Mouse (Mus musculus): ENCODE data around the gene Plk1. TPM values are rescaled to one million over a fixed set of nuclear protein-coding genes. Genes with fewer than 3 reads are reported as not detected.

Plk1 gene
- 1 to 10 TPM; 1.4 to 2.0 (median 1.7) TPM for total RNA-seq (2022)

DNA sequence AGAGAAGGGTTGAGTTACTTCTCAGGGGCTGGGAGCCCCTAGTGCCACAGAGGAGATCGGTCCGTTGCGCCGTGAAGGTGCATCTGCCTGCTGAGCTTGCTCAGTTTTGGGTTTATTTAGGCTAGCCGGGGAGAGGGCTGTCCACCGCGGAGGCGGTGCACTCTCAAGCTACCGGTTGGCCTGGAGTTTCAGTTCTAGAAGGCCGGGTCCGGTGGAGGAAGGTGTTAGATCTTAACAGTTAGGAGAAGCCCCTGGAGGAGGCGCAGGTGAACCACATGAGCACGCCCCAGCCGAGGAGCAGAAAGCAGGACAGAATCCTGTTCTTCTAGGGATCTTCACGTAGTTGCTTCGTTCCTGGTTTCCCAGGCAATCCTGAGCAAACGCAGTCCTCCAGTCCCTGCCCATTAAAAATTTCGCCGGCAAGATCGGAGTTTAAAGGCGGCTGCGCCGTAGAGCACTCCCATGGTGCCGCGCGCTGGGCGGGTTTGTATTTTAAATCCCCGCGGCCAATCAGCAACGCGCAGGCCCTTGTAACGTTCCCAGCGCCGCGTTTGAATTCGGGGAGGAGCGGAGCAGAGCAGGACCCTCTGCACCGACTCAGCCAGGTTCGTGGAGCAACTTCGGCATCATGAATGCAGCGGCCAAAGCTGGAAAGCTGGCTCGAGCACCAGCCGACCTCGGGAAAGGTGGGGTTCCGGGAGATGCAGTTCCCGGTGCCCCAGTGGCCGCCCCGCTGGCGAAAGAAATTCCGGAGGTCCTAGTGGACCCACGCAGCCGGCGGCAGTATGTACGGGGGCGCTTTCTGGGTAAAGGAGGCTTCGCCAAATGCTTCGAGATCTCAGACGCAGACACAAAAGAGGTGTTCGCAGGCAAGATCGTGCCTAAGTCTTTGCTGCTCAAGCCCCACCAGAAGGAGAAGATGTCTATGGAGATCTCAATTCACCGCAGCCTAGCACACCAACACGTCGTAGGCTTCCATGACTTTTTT is at the start of gene Plk1:
TSS of gene Plk1 (plus strand) at position 525 of the 988 bp plus-strand sequence.
- peak; percentile 55 to 60 for DNase-seq (ENCODE audit: low spot score in 2 of 2)

DNA sequence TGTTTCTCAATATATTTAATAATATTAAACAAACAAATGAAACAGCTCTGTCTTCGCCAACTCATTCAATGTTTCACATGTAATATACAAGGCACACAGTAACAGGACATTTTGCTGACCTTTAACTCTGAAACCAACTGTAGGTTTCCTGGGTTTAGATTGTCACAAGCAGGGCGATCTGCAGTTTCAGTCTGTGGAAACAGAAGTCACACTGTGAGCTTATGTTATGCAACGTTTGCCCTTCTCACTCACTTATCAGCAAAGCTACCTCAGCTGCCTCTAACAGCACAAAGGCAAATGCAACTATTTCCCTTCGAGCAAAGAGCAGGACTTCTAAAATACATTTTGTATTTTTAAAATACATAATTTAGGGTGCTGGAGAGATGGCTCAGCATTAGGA is 35.7 kb upstream of the Plk1 start:
- DNase-seq (ENCODE audit: low spot score in 2 of 2), result no peak

DNA sequence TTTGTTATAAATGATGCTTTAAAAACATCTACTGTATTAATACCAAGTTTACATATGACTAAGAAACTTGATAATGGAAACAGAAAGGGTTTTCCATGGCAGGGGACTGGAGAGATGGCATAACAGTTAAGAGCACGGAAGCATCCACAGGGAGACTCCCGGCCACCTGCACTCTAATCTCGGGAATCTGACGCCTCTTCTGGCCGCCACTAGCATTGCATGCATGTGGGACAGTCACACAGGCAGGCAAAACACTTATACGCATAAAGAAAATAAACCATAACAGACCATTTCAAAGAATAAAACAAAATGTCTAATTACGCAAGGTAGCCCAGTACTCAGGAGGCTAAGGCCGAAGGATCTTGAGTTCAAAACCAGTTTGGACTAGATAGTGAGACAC is 33.6 kb upstream of the Plk1 start:
- DNase-seq (ENCODE audit: low spot score in 2 of 2), result no peak

- DNase-seq (ENCODE audit: low spot score in 2 of 2), result no peak
Measured at GRCm38 (mm10) chr7:122126946-122127345, 32.3 kb upstream of the Plk1 start.

DNA sequence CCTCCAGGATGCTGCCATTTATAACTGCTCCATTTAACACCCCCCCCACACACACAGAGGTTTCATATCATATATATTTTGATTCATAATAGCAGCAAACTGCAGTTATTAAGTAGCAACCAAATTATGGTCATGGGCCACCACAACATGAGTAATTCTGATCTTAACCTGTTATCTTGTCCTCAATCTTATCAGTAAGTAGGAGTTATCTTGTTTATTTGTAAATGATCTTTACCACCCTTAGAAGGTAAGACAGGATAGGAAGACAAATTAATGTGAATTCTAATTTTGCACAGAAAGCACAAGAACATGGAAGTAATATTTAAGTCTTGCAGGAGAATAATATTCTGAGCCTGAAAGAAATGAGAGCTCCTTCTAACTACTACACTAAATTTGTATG is 27.4 kb upstream of the Plk1 start:
- DNase-seq (ENCODE audit: low spot score in 2 of 2), result no peak

DNA sequence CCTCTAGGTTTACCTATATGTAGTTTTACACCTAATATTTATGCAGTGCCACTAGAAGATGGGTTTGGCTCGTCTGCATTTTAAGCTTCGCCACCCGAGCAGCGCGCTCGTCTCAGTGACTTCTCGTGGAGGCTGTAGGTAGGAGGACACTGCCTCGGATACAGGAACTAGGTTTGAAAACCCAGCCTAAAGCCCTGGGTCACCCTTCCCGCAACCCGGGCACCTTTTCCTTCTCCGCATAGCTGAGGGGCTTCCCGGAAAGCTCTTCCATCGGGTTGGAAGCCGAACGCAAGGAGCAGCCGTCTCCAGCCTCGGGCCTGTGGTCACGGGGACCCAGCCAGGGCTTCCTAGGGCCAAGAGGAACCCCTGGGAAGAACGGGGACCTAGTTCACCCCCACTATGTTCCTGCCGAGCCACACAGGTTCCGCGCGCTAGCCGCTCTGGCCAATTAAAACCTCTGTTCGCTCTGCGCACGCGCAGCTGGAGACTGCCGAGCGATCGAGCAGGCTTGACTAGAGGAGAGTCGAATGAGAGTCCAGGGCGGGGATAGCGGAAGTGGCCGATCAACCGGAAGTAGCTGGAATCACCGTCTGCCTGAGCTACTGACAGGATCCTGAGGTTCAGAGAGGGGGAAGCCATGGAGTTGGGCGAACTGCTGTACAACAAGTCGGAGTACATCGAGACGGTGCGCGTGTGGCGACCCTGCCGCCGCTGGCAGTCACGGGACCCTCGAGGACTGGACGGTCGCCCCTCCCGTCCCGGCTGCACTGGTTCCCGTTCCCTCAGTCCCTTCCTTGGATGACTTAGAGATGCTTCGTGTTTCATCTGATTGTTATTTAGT is 26.5 kb upstream of the Plk1 start, which contains the start of the genes Palb2 and Dctn5:
TSS of gene Palb2 (minus strand) at position 489 of the 841 bp plus-strand sequence.
TSS of gene Dctn5 (plus strand) at position 545 of the 841 bp plus-strand sequence.
- peak; percentile 95 to 98 for DNase-seq (ENCODE audit: low spot score in 2 of 2)

- no peak for DNase-seq (ENCODE audit: low spot score in 2 of 2)
Measured at GRCm38 (mm10) chr7:122133338-122133625, 26.0 kb upstream of the Plk1 start.

GRCm38 (mm10) chr7:122135070-122135469 is 24.2 kb upstream of the Plk1 start:
- DNase-seq (ENCODE audit: low spot score in 2 of 2), result no peak

DNA sequence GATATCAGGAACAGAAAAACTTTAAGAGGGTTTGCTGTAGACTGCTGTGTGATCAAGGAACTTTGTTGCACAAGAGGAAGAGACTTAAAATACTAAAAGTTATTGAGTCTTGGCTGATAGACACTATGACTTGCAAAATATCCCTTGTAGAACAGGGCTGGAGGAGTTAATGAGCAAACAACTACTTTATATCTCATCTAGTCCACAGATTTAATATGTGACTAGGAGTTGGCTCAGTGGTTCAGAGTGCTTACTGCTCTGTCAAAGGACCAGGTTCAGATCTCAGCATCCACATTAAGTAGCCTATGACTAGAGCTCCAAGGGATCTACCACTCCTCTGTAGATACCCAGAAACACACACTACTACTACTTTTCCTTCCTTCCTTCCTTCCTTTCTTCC is 22.2 kb upstream of the Plk1 start:
- DNase-seq (ENCODE audit: low spot score in 2 of 2), result no peak

DNA sequence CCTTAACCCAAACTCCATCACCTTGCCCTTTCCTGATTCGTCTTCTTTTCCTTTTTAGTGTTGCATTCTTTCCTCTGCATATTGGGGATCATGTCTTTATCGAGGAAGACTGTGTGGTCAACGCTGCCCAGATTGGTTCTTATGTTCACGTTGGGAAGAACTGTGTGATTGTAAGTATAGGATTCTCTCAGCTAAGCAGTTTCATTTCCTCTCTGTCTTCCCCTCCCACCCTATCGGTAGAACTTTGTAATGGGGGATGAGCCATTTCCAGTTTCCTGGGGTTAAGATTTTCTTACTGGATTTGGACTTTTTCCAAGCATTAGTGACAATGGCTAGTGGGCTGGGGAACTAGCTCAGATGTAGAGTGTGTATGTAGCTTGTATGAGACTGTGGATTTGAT is 21.0 kb upstream of the Plk1 start:
- DNase-seq (ENCODE audit: low spot score in 2 of 2), result no peak

DNA sequence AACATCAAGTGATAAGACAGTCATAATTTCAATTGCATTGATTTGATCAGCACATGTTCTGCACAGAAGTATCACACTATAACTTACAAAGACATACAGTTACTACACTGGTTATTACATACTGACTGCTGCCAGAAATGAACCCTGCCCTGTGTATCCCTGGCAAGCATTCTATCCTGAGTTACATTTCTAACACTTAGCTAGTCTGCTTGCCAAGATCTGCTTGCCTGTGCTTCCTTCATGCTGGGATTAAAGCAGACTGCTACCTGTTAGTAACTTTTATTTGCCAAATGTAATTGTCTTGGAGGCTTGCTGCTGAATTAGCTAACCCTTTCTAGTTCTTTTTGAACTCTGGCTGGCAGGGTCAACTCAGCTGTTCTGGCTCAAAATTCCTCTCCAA is 18.2 kb upstream of the Plk1 start:
- DNase-seq (ENCODE audit: low spot score in 2 of 2), result no peak

- DNase-seq (ENCODE audit: low spot score in 2 of 2), result no peak
Measured at GRCm38 (mm10) chr7:122152473-122152872, 6.8 kb upstream of the Plk1 start.

DNA sequence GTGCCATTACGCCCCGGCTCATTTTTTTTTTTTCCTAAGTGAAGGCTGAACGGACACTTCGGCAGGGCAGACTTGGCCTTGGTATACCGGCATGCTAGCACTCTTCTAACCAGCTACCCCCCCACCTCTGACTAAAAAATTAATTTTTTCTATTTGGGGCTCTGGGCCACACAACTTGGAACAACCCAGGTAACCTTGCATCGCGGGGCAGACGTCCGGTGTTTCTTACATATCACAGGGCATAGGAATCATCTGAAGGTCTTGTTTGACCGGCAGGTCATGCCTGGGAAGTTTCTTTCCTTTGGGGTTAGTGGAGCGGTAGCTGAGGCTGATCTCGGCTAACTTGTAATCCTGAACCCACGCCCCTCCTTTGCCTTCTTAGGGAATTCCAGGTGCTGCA is 751 bp upstream of the Plk1 start:
- no peak for DNase-seq (ENCODE audit: low spot score in 2 of 2)

GRCm38 (mm10) chr7:122160037-122160436 is 798 bp downstream of the Plk1 start:
- no peak for DNase-seq (ENCODE audit: low spot score in 2 of 2)

- DNase-seq (ENCODE audit: low spot score in 2 of 2), result no peak
Measured at GRCm38 (mm10) chr7:122163766-122164165, 4.5 kb downstream of the Plk1 start.

DNA sequence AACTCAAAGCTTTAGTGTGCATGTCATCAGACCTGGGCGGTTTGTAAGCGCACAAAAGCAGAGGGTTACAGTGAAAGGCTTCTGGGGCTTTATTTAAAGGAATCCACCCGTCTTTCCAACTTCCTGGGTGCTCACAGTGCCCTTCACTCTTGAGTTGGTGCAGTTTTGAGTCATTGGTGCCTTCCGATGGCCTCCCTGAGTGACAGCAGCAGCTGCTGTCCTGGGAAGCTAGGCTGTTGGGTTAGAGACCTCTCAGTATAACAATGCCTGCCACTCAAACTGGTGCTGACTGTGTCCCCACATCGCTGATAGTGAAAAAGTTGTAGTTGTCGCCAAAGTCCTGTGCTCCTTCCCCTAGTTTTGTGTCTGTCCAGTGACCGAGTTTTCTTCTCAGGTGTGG is 8.0 kb downstream of the Plk1 start:
- DNase-seq (ENCODE audit: low spot score in 2 of 2), result no peak

GRCm38 (mm10) chr7:122170705-122171104 is 11.5 kb downstream of the Plk1 start:
- no peak for DNase-seq (ENCODE audit: low spot score in 2 of 2)

- DNase-seq (ENCODE audit: low spot score in 2 of 2), result no peak
Measured at GRCm38 (mm10) chr7:122171613-122172012, 12.4 kb downstream of the Plk1 start.

DNA sequence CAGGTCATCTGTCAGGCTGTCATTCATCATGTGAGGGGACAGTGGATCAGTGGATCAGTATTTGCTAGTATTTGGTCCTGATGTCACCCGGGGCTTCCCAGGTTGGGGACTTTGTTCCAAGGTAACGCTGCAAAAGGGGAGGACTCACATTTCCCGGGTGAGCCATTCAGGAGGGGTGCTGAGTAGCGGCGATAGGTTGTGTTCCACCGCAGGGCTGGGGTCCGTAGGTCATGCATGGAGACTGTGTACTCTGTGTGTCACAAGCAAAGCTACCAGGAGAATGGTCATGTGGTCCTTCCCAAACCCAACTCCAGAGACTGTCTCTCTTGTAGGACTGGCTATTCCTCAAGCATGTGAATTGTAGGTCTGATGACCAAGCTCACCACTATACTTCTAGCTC is 21.5 kb downstream of the Plk1 start:
- no peak for DNase-seq (ENCODE audit: low spot score in 2 of 2)

DNA sequence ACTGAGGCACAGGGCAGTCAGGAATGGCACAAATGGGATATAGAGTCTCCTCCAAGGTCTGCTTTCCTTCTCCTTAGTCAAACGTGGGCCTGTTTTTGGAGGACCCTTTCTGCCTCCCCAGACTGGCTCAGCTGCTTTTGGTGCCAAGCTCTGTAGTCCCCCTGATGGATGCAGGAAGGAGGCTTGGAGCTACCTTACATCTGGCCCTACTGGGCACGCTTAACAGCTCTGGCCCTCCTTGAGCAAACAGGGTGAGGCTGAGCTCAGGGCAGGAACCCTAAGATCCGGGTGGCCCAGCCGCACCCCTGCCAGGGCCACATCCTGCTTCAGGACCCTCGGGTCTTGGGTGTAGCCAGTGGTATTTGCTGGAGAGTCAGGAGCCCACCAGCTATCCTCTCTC is 25.3 kb downstream of the Plk1 start:
- DNase-seq (ENCODE audit: low spot score in 2 of 2), result no peak

DNA sequence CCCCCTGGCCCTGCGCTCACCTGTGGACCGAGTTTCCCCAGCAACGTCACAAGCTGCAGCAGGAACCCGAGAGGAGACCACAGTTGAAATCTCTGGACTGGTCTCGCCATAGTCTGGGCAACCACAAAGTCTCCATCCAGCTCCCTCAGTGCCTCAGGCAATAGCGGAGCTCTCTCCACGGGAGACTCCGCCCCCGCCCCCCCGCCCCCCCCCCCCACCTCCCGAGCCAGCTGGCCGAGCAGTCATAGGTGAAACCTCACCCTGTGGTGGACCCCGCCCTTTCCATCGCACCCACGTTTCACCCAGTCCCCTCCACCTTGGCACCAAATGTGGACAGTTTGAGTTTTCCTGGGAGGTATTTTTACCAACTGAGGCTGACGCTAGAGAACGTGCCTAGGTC is 26.8 kb downstream of the Plk1 start, which contains the start of gene Ern2:
TSS of gene Ern2 (minus strand) at position 165 of the 400 bp plus-strand sequence.
- no peak for DNase-seq (ENCODE audit: low spot score in 2 of 2)

GRCm38 (mm10) chr7:122189484-122189883 is 30.2 kb downstream of the Plk1 start:
- peak in 1 of 2 experiments; percentile 13 for DNase-seq (ENCODE audit: low spot score in 2 of 2)

Measured in left cerebral cortex, adult 8-10 months (tissue).